Mouse (Mus musculus): ENCODE measurements around the gene Osbpl11. TPM values are rescaled to one million over a fixed set of nuclear protein-coding genes. Genes with fewer than 3 reads are reported as not detected.

The Osbpl11 gene
- total RNA-seq, 2 experiments from 2014 or later, result 20.1 to 20.7 TPM

Other genes with a start within 250 kb of the Osbpl11 start
- gene Iqcg, start 128.9 kb upstream of the Osbpl11 start, total RNA-seq (2021), result 1 to 10 TPM; 3.8 to 7.0 TPM
- 100 to 1,000 TPM; 342 to 348 TPM for gene Rpl35a, start 128.6 kb upstream of the Osbpl11 start, total RNA-seq (2021)
- 10 to 100 TPM; 15.2 to 18.5 TPM for gene Lmln, start 122.5 kb upstream of the Osbpl11 start, total RNA-seq (2021)
- gene Snx4, start 66.4 kb downstream of the Osbpl11 start, total RNA-seq (2021), result 10 to 100 TPM; 28.0 to 28.6 TPM
- 100 to 1,000 TPM; 166 to 179 TPM for gene Zfp148, start 195.8 kb downstream of the Osbpl11 start, total RNA-seq (2021)

Measured in layer of hippocampus, adult 18-20 months (tissue).